Comparison of ENCODE assay signal across 20 mouse cellular contexts in genomic region chr13:120025004-120025403, GRCm38 (mm10). TPM values are rescaled to one million over a fixed set of nuclear protein-coding genes. Genes with fewer than 3 reads are reported as not detected.
"Had no signal": no experiment of that assay in that cellular context is flagged by ENCODE, and none has a peak within 500 bp of the region (broad histone marks: within the 10 kb centered on the region; RNA-seq: fewer than 3 reads in every experiment).

No protein-coding gene starts in this region.

RNA-seq across cellular contexts. Expression of gene Gm36079, which starts 1.8 kb away (rescaled TPM):
- total RNA-seq: layer of hippocampus, adult 2 months; layer of hippocampus, postnatal 25 days; left cerebral cortex, adult 18-20 months; left cerebral cortex, postnatal 25 days; liver, adult 2 months; megakaryocyte-erythroid progenitor cell, adult 5-6 weeks had no signal
- polyA plus RNA-seq: kidney, adult 2 months; kidney, embryonic 14.5 days; kidney, postnatal 0 days; large intestine, adult 2 months; limb, embryonic 10.5 days; limb, embryonic 14.5 days; liver, adult 2 months; liver, embryonic 13.5 days; lung, adult 2 months; lung, embryonic 16.5 days; midbrain, embryonic 12.5 days; midbrain, embryonic 15.5 days; neural tube, embryonic 14.5 days; stomach, embryonic 15.5 days; thymus, postnatal 0 days had no signal

RNA-seq across cellular contexts. Expression of gene Gm21188, which starts 27.0 kb away (rescaled TPM):
- total RNA-seq: layer of hippocampus, adult 2 months; layer of hippocampus, postnatal 25 days; left cerebral cortex, postnatal 25 days; megakaryocyte-erythroid progenitor cell, adult 5-6 weeks had no signal
- polyA plus RNA-seq: kidney, embryonic 14.5 days; limb, embryonic 10.5 days; liver, adult 2 months; lung, embryonic 16.5 days; midbrain, embryonic 12.5 days; midbrain, embryonic 15.5 days; neural tube, embryonic 14.5 days had no signal
